Mouse (Mus musculus): Measurements from ENCODE around the gene Fbxo45.
"Not testable (repeated sequence)": the region's sequence is repeated elsewhere in the genome, so short reads cannot be mapped to it uniquely, and the experiment has no call there.

The Fbxo45 gene

GRCm38 (mm10) chr16:32246952-32247370 is at the start of gene Fbxo45, which contains the start of gene Wdr53:
Gene Fbxo45 (minus strand): TSS chr16:32247158.
Gene Wdr53 (plus strand): TSS chr16:32247227.
- DNase-seq (ENCODE audit: extremely low read depth, low read depth): peak; percentile 88

GRCm38 (mm10) chr16:32291821-32292220 is 44.9 kb upstream of the Fbxo45 start:
- DNase-seq (ENCODE audit: extremely low read depth, low read depth): no peak

GRCm38 (mm10) chr16:32282608-32283007 is 35.6 kb upstream of the Fbxo45 start:
- DNase-seq (ENCODE audit: extremely low read depth, low read depth): no peak

DNA sequence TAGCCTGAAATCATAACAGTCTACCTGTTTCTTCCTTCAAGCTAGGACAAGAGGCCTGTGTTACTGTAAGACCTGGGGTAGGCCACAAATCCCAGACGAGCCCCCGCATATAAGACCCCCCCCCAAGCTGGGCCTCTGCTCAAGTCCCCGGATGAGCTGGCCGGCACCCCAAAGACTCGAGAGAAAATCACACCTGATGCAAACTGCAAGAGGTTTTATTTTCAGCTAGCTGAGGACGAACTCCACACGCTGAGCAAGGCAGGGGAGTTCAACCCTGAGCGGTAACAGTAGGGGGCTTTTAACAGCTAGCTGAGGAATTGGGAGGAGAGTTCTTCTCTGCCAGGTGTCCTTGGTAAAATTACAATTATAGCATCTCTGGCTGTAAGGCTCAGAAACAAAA is 33.3 kb upstream of the Fbxo45 start:
- DNase-seq (ENCODE audit: extremely low read depth, low read depth): no peak

GRCm38 (mm10) chr16:32278396-32278795 is 31.4 kb upstream of the Fbxo45 start:
- no peak for DNase-seq (ENCODE audit: extremely low read depth, low read depth)

DNA sequence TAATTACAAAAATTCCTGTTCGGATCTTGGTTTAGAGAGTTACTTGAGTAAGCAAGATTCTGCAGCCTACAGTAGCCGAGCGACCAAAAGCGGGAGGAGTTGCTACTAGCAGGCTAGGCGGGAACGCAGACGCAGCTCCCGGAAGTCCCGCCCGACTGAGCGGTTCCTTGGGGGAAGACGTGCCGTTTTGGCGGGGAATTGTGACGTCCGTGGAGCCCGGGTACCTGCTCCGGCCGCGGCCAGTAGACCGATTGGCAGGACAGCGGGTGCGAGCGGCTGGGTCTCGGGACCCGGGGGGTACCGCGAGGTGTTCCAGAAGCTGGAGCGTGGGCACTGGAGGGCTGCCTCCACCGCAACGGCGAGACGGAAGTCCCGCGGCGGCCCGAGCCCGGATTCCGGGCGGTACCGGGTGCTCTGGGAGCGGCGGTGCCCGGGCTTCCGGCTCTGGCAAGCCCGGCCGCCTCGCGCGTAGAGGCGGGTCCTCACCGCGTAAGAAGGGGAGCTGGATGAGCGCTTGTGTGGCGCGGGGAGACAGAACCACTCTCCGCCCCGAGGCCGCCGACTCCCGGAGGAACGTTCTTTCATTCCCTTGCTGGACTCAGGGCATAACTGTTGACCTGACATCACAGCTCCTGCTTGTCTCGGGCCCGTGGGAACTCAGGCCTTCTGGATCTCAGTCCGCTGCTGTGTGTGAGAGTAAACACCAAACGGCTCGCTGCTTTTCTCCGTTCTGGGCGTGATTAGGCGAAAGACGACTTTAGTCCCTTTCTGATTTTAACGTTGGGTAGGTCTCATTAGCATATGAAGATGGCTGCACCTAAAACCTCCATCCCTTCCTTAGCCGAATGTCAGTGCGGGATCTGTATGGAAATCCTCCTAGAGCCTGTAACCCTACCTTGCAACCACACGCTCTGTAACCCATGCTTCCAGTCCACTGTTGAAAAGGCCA is 30.6 kb upstream of the Fbxo45 start, which contains the start of gene Rnf168:
Gene Rnf168, plus strand, starts transcription at position 152 of the 949 bp plus-strand sequence.
- peak; percentile 81 for DNase-seq (ENCODE audit: extremely low read depth, low read depth)

GRCm38 (mm10) chr16:32275830-32276229 is 28.9 kb upstream of the Fbxo45 start:
- DNase-seq (ENCODE audit: extremely low read depth, low read depth): no peak

DNA sequence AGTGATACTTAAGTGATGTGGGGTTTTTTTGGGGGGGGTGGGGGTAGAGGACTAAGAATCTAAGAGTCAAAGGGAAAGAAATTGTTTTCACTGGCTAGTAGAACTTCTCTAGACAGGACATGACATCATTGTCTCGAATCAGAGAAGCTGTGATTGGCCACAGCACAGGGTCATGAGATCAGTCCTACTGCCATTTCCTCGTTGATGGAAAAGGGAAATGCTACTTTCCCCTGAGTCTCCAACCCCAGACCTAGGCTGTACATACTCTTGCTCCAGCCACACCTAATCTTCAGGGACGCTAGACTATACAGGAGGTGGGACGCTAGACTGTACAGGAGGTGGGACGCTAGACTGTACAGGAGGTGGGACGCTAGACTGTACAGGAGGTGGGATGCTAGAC is 28.1 kb upstream of the Fbxo45 start:
- no peak for DNase-seq (ENCODE audit: extremely low read depth, low read depth)

DNA sequence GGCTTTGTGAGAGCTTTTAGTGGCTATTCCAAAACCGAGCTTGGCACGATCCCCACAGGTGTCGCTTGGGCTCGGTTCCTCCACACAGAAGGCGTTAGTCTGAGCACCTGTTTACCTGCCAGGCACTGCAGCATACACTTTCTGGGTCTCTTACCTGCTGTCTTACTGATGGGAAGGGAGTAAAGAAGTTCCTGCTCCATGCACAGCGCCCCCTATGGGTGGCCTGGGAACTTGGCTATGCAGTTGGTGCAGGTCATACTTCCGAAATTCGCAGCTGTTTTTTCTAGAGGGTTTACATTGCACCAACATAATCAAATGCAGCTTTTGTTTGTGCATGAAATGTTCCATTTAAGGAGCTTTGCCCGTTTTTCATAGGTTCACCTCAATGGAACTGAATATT is 26.4 kb upstream of the Fbxo45 start:
- DNase-seq (ENCODE audit: extremely low read depth, low read depth): no peak

GRCm38 (mm10) chr16:32271291-32271690 is 24.3 kb upstream of the Fbxo45 start, which contains the start of gene Smco1:
Gene Smco1 (plus strand): TSS chr16:32271468.
- no peak for DNase-seq (ENCODE audit: extremely low read depth, low read depth)

DNA sequence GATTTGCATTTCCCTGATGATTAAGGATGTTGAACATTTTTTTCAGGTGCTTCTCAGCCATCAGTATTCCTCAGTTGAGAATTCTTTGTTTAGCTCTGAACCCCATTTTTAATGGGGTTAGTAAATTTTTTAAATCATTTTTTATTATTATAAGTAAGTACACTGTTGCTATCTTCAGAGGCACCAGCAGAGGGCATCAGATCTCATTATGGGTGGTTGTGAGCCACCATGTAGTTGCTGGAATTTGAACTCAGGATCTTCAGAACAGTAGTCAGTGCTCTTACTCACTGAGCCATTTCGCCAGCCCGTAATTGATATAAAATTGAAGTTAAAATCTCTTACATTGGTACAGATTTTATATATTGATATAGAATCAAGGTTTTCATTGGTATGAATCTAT is 17.3 kb upstream of the Fbxo45 start:
- not testable (repeated sequence) for DNase-seq (ENCODE audit: extremely low read depth, low read depth)

DNA sequence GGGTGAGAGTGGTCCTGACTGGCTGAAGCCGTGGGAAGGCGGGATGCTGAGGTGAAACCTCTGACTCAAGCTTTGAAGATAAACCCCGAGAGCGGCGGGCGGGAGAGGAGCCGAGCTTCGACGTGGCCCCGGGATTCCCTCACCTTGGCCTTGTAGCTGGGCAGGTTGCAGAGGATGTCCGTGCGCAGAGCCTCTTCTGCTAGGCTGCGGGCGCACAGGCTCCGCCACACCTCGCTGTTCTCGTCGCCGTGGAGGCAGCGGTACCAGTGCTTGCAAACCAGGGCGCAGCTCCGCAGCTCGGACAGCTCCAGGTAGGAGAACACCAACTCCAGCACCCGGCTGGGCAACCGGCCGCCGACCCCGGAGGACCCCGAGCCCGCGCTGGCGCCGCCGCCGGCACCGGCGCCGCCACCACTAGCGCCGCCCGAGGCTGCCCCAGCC is 587 bp downstream of the Fbxo45 start:
- peak; percentile 31 for DNase-seq (ENCODE audit: extremely low read depth, low read depth)

DNA sequence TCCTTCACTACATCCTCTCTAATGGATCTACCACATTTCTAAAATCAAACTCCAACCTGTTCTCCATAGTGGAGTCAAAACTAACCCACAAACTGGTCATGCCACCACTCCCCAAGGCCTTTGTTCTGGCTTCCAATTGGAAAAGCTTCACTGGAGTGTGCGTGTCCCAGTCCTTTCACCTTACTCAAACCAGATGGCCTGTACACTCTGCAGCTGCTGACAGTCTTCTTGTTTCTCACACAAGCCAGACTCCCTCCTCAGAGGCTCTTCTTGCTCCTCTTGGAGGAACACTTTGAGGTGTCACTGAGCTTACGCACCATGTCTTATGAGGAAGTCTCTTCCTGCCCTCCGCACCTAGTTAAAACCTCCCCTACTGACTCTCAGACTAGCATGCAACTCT is 3.1 kb downstream of the Fbxo45 start:
- no peak for DNase-seq (ENCODE audit: extremely low read depth, low read depth)

DNA sequence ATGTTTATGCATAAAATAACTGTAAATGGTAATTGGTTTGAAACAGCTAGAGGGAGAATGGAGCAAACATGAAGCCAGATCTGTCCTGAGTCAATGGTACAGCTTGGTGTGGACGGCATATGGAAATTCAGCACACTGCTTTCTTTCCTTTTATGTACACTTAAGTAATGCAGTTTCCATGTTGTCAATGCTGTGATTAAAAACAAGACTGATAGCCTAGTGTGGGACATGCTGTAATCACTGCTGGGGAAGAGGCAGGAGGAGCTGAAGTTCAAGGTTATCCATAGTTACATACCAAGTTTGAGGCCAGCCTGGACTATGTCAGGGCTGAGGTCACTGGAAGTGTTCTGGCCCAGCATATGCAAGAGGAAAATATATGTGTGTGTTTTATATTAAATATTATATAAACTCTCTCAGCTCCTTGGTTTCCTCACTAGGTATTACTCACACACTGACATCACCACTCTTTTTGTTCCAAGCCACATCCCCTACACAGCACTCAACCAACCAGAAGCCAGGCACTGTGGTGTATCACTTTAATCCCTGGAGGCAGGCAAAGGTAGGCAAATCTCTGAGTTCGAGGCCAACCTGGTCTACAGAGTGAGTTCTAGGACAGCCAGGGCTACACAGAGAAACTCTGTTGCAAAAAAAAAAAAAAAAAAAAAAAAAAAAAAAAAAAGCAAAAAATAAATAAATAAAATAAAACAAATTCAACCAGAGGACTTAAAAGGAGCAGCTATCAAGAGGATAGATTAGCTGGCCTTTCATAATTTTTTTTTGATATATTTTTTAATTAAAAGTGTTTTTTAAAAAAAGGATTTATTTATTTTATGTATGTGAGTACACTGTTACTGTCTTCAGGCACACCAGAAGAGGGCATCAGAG is 7.3 kb downstream of the Fbxo45 start:
- DNase-seq (ENCODE audit: extremely low read depth, low read depth): no peak

DNA sequence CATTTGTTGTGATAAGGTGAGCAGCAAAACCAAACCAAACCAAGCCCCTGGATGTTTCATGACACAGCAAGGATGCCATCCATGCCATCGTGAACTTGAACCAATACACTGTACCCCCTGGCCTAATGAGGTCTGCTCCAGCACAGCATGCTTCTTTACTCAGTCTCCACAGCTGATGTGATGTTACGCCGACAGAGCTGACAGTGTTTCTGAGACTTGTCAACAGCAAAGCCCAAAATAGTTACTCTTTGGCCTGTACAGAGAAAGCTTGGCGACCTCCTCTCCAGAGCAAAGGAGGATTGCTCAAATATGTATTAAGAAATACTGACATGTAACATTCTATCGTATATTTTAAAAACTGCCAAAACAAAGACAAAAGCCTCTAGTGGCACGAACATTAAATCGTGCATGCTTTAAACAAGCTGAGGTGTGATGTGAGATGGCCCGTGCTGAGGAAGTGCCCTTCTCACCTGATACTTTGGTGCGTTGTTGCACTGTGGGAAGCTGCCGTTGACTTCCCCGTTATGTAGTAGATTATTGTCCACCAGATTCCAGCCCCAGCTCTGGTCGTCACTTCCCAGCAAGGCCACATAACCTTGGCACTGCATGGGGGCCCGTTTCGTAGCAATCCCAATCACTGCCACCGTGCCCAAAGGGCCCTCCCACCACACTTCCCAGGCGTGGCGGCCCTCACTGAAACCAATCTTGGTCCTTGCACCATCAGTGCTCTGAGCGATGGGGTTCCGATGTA is 8.9 kb downstream of the Fbxo45 start:
- no peak for DNase-seq (ENCODE audit: extremely low read depth, low read depth)

DNA sequence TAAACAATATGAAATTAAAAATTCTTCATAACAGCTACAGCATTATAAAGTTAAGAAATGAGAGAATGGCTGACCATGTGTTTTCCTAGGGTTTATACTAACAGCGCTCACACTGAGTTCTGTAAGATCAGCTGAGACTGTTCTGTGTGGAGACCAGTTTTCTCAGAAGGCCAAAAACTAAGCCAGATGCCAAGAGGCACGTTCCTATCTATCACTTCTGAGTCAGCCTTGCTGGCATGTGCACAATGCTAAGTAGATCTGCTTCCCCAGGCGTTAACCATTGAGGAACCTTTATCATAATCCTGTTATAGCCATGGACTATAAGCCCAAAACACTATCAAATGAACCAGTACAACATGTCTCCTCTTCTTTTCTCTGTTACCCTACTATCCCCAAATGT is 14.9 kb downstream of the Fbxo45 start:
- DNase-seq (ENCODE audit: extremely low read depth, low read depth): not testable (repeated sequence)

DNA sequence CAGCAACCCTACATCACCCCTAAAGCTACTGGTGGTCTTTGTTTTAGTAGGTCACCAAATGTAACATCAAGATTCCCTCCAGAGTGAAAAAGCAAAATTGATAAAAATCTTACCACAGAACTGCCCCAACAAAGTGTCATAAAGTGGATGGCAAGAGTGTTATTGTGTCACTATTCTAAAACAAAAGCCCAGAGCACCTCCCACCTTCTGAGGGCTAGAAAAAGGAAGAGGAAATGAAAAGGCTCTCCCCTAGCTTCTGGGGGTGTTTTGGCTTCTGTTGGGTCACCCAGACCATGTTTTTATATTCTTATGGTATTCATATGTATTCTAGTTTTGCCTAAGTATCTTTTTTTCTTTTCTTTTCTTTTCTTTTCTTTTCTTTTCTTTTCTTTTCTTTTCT is 24.6 kb downstream of the Fbxo45 start:
- DNase-seq (ENCODE audit: extremely low read depth, low read depth): no peak

GRCm38 (mm10) chr16:32221803-32222202 is 25.2 kb downstream of the Fbxo45 start:
- DNase-seq (ENCODE audit: extremely low read depth, low read depth): no peak

DNA sequence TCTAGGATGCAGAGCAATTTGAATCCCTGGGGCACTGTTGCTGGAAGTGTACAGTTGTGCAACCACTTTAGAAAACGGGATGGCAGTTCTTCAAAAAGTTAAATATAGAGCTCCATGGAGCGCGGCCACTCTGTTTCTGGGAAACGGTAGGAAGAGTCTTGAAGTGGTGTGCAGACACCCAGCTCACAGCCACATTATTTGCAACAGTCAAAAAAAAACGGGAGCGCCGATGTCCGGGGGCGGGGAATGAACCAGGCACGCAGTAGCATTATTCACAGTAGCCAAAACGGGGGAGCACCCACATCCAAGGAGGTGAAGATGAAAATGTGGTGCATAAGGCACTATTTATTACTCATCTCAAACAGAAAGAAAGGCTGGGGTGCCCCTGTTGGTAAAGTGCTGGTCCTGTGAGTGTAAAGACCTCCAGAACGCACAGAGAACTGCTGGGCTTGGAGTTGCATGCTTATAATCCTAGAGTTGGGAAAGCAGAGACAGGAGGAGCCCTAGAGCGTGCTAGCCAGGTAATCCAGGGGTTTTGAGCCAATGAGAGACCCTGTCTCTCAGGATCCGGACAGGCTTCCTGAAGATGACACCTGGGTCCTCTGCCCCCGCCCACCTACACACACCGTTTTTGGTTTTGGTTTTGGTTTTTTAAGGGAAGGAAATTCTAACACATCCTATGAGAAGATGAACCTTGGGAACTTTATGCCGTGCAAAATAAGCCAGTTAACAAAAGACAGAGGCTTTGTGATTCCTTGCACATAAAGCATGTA is 32.0 kb downstream of the Fbxo45 start:
- no peak for DNase-seq (ENCODE audit: extremely low read depth, low read depth)

DNA sequence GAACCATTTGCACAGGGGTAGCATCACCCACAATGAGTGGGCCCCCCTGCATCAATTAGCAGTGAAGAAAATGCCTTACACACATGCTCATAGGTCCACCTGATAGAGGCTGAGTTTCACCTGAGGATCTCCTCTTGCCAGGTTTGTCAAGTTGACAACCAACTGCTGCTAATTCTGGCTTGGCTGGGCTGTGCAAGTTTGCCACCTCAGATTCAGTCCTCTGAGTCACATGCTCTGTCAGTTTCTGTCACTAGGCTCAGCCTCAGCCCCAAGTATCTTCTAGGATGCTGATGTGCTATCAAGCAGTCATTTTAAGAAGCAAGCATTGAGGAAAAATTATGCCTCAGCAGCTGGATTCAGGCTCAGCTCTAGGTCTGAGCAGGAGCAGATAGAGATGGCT is 32.8 kb downstream of the Fbxo45 start:
- no peak for DNase-seq (ENCODE audit: extremely low read depth, low read depth)
